Mouse (Mus musculus): ENCODE measurements around the gene Lhx9. TPM values are rescaled to one million over a fixed set of nuclear protein-coding genes. Genes with fewer than 3 reads are reported as not detected.

Lhx9 gene
- 62.8 and 83.9 TPM in 2 replicates for polyA plus RNA-seq (2012; rRNA removed)

GRCm38 (mm10) chr1:138848511-138849109 is at the start of gene Lhx9:
Gene Lhx9, minus strand, starts transcription at chr1:138848577.
- TF ChIP-seq CTCF (IDR thresholded peaks at IDR 0.05; ENCODE audit: borderline replicate concordance, extremely low read depth, insufficient read depth, insufficient read length): no peak
- no peak for TF ChIP-seq POLR2A (IDR thresholded peaks at IDR 0.05; ENCODE audit: borderline replicate concordance, extremely low read depth, insufficient read depth, insufficient read length, poor library complexity, severe bottlenecking)
- DNase-seq (ENCODE audit: low read depth): peak; percentile 80

DNA sequence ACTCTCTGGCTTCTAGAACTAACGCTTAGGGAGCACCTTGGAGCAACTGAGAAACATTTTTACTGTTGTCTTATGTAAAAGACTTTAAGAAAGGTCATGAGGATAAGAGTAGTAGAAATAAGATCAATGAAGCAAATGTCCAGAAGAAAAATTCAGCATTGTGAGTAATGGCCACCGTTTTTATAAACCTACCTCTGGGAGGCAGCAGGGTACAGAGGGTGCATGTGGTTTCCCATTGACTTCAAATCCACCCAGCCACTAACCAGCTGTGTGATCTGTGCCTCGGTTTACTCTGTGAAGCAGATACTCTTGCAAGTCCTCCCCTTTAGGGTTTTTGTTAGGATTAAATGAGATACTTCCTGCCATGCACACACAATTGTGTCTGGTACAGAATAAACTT is 47.7 kb upstream of the Lhx9 start:
- DNase-seq (ENCODE audit: low read depth): no peak
- TF ChIP-seq POLR2A (IDR thresholded peaks at IDR 0.05; ENCODE audit: borderline replicate concordance, extremely low read depth, insufficient read depth, insufficient read length, poor library complexity, severe bottlenecking) (no peak), CTCF (IDR thresholded peaks at IDR 0.05; ENCODE audit: borderline replicate concordance, extremely low read depth, insufficient read depth, insufficient read length) (no peak)

DNA sequence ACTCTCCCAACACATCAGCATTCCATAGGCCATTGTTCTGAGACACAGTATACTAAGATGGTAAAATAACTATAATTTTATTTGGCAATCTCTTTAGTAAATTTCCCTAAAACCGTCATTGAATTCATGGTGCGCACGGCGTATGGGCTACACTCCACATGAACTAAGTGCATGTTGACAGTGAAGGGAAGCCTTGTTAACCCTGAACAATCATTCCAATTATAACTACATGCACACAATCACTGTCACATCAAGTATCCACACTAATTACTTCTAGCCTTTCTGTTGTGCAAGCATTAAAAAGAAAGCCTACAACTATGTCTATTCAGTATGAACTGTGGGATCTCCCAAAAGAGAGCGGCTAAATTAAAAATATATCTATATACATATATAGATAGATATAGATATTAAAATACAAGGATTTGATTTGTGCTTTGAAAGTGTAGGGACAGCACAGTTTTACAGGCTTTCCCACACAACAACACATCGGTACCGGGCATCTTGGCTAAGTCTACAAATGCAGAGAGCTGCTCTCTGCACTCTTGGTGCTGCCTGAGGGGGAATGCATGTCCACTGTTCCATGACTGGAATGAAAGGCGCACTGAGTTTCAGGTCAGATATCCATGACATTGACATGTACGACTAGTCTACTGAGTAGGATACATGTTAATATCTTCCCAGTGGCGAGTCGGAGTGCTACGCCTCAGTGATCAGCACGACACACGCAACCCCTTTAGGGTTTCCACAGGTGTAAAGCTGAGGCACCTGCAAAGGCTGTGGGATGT is 29.3 kb upstream of the Lhx9 start:
- DNase-seq (ENCODE audit: low read depth): peak; percentile 31
- TF ChIP-seq CTCF (IDR thresholded peaks at IDR 0.05; ENCODE audit: borderline replicate concordance, extremely low read depth, insufficient read depth, insufficient read length) (no peak), POLR2A (IDR thresholded peaks at IDR 0.05; ENCODE audit: borderline replicate concordance, extremely low read depth, insufficient read depth, insufficient read length, poor library complexity, severe bottlenecking) (no peak)

DNA sequence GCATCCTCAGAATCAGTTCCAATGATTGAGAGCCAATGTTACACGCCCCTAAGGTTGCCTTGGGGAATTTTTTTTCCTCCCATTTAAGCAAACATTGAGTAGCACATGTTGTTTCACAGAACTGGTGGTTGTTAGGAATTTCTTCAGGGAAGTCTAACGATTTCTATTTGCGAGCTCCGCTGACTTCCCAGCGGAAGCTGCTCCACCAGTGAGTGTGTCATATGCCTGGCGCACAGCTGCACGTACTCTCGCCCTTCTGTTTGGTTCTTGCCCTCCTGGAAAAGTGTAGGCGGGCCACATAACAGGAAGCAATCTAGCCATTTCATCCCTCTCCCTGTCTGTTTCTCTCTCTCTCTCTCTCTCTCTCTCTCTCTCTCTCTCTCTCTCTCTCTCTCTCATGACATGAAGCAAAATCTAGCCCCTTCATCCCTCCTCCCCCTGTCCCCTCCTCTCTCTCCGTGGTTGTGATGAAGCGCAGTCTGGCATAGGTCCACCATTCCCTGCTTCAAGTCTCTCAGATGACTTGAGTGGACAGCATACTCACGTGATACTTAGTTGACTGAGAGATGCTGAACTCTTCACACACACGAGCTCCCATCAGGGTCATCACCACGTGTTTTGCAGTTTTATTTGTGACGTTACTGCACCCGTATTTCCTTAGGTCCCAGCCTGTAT is 28.1 kb upstream of the Lhx9 start:
- TF ChIP-seq CTCF (IDR thresholded peaks at IDR 0.05; ENCODE audit: borderline replicate concordance, extremely low read depth, insufficient read depth, insufficient read length) (no peak), POLR2A (IDR thresholded peaks at IDR 0.05; ENCODE audit: borderline replicate concordance, extremely low read depth, insufficient read depth, insufficient read length, poor library complexity, severe bottlenecking) (no peak)
- peak; percentile 52 for DNase-seq (ENCODE audit: low read depth)

DNA sequence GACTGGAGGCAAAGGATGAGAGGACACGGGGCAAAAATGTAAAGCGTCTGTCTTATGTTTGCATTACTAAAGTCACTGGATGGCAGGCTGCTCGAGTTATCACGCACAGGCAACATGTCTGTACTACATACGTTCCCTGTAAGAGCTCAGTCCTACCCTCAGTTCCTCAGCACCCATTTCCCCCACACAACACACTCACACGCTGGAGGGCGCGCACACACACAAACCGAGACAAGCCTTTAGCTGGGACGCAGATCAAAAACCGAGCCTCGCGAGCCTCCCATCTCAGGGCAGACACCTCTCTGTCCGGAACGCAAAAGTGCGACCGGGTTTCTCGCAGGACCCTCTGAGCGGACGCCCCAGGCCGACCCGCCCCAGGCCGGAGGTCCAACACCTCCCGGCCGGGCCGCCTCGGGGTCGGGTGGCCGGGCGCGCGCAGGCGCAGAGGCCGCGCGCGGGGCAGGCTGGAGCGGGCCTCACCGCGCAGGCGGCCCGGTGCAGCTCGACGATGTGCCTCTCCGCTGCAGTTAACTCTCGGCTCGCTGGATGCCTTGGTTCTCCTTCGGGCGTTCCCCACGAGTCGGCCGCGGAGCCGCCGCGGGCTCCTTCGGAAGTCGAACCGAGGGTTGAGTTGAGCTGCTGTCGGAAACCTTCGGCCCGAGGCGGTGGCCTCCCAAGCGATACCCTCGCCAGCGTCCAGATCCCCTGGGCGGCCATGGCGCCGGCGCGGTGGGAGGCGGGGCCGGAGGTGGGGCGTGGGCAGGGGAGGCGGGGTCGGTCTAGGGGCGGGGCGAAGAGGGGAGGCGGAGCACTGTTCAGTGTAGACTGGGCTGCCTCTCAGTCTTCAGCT is 7.9 kb upstream of the Lhx9 start, which contains the start of gene 2310009B15Rik:
Gene 2310009B15Rik, minus strand, starts transcription at position 752 of the 850 bp plus-strand sequence.
- peak; percentile 81 for TF ChIP-seq POLR2A (IDR thresholded peaks at IDR 0.05; ENCODE audit: borderline replicate concordance, extremely low read depth, insufficient read depth, insufficient read length, poor library complexity, severe bottlenecking)

DNA sequence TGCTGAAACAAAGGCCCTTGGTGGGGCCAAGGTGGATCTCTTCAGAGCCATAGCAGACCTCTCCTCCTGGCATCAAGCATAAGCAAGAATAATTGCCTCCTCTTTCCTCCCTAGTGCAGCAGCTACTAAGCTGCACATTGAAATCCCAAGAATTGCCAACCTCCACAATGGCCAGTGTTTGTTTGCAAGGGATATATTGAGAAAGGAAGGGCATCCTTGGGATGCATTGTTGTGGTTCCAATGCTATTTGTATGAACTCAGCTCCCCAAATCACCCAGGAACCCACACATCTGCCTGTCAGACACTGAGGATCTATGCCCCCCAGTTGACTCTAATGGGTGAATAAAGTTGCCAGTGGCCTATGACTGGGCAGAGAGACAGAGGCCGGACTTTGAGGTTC is 2.4 kb upstream of the Lhx9 start:
- no peak for DNase-seq (ENCODE audit: low read depth)
- TF ChIP-seq POLR2A (IDR thresholded peaks at IDR 0.05; ENCODE audit: borderline replicate concordance, extremely low read depth, insufficient read depth, insufficient read length, poor library complexity, severe bottlenecking): no peak
- no peak for TF ChIP-seq CTCF (IDR thresholded peaks at IDR 0.05; ENCODE audit: borderline replicate concordance, extremely low read depth, insufficient read depth, insufficient read length)

More for the DNA sequence above, 7.9 kb upstream of the Lhx9 start, which contains the start of gene 2310009B15Rik:
- peak; percentile 92 for DNase-seq (ENCODE audit: low read depth)

DNA sequence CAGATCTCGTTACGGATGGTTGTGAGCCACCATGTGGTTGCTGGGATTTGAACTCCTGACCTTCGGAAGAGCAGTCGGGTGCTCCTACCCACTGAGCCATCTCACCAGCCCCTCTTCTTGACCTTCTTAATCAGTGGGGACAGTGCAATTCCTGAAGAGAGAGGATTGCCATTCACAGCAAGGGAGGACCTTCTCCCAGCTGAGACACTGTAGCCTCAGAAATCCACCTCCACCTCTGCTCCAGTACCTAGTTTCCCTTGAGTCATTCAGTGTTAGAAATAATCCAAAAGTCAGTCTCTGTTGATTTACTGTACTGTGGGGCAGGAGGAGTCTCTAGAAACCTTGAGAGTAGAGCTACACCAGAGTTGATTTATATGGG is 1.8 kb upstream of the Lhx9 start:
- no peak for DNase-seq (ENCODE audit: low read depth)
- TF ChIP-seq POLR2A (IDR thresholded peaks at IDR 0.05; ENCODE audit: borderline replicate concordance, extremely low read depth, insufficient read depth, insufficient read length, poor library complexity, severe bottlenecking): no peak
- no peak for TF ChIP-seq CTCF (IDR thresholded peaks at IDR 0.05; ENCODE audit: borderline replicate concordance, extremely low read depth, insufficient read depth, insufficient read length)

- TF ChIP-seq POLR2A (IDR thresholded peaks at IDR 0.05; ENCODE audit: borderline replicate concordance, extremely low read depth, insufficient read depth, insufficient read length, poor library complexity, severe bottlenecking): no peak
- TF ChIP-seq CTCF (IDR thresholded peaks at IDR 0.05; ENCODE audit: borderline replicate concordance, extremely low read depth, insufficient read depth, insufficient read length): no peak
- DNase-seq (ENCODE audit: low read depth): no peak
Observed at GRCm38 (mm10) chr1:138849531-138850160, 1.3 kb upstream of the Lhx9 start.

GRCm38 (mm10) chr1:138848026-138848425 is 351 bp downstream of the Lhx9 start:
- DNase-seq (ENCODE audit: low read depth): peak; percentile 71
- 0 out of 2 replicates have a peak, but pooled peaks have one; percentile 7 for TF ChIP-seq POLR2A (IDR thresholded peaks at IDR 0.05; ENCODE audit: borderline replicate concordance, extremely low read depth, insufficient read depth, insufficient read length, poor library complexity, severe bottlenecking)
- TF ChIP-seq CTCF (IDR thresholded peaks at IDR 0.05; ENCODE audit: borderline replicate concordance, extremely low read depth, insufficient read depth, insufficient read length): no peak

GRCm38 (mm10) chr1:138847146-138847545 is 1.2 kb downstream of the Lhx9 start:
- peak; percentile 53 for DNase-seq (ENCODE audit: low read depth)
- TF ChIP-seq CTCF (IDR thresholded peaks at IDR 0.05; ENCODE audit: borderline replicate concordance, extremely low read depth, insufficient read depth, insufficient read length) (no peak), POLR2A (IDR thresholded peaks at IDR 0.05; ENCODE audit: borderline replicate concordance, extremely low read depth, insufficient read depth, insufficient read length, poor library complexity, severe bottlenecking) (no peak)

Measured in brain, embryonic 14.5 days (tissue).